14 mouse cellular contexts compared by ENCODE assay signal in genomic region chr10:17510626-17511193, GRCm38 (mm10).
"Had no signal": no experiment of that assay in that cellular context is flagged by ENCODE, and none has a peak within 500 bp of the region (broad histone marks: within the 10 kb centered on the region; RNA-seq: fewer than 3 reads in every experiment).

No protein-coding gene starts in this region.

- H3K4me2 ChIP-seq: limb, embryonic 13.5 days; liver, embryonic 11.5 days; liver, embryonic 15.5 days; midbrain, embryonic 11.5 days had no signal

- DNase-seq: lung, adult 2 months; lung, postnatal 14 days; lung, postnatal 4 days; midbrain, embryonic 14.5 days; thymus, adult 2 months; thymus, postnatal 14 days; thymus, postnatal 4 days had no signal

- ATAC-seq: hindbrain, postnatal 0 days; inflammation-experienced regulatory T-cells, adult 6 months had no signal

- H3K4me1 ChIP-seq: liver, embryonic 15.5 days had no signal

- H3K4me3 ChIP-seq: limb, embryonic 10.5 days; limb, embryonic 13.5 days; liver, embryonic 15.5 days had no signal

- H3K9me3 ChIP-seq: liver, embryonic 15.5 days had no signal

- H3K27me3 ChIP-seq: limb, embryonic 13.5 days; liver, embryonic 15.5 days had no signal

- H3K9ac ChIP-seq: limb, embryonic 13.5 days; liver, embryonic 15.5 days had no signal

- H3K27ac ChIP-seq: hindbrain, postnatal 0 days; limb, embryonic 10.5 days; limb, embryonic 13.5 days; liver, embryonic 15.5 days had no signal

- H3K36me3 ChIP-seq: limb, embryonic 13.5 days; liver, embryonic 15.5 days had no signal
